Mouse (Mus musculus) inflammation-experienced regulatory T-cells (primary cell): ENCODE data around the gene Vmn1r9. TPM values are rescaled to one million over a fixed set of nuclear protein-coding genes. Genes with fewer than 3 reads are reported as not detected.

Experiments
- polyA plus RNA-seq, 2 experiments: library from polyadenylated mRNA; unstranded; fragments of 100-300 nt; shearing (Covaris generic); gene quantifications; one replicate each; pipeline ENCODE4 v1.2.1; 2017

The Vmn1r9 gene
- not detected for polyA plus RNA-seq

DNA sequence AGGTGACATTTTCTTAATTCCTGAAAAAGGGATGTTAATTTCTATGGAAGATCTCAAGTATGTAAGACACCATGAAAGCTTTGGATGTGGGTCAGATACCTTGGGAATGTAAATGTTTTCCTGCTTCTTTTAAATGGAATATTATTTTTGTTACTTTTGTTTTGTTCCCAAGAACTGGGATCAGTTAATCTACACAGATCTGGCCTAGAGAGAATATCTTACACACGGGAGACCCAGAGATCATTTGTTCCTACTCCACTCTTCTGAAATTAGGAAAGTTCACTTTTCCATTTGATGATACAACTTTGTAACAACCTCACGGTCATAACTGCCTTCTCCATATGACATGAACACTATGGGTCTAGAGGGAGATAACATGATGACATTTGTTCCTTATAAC lies at the start of gene Vmn1r9:
Vmn1r9 (plus strand) TSS at position 301 of the 400 bp plus-strand sequence.

DNA sequence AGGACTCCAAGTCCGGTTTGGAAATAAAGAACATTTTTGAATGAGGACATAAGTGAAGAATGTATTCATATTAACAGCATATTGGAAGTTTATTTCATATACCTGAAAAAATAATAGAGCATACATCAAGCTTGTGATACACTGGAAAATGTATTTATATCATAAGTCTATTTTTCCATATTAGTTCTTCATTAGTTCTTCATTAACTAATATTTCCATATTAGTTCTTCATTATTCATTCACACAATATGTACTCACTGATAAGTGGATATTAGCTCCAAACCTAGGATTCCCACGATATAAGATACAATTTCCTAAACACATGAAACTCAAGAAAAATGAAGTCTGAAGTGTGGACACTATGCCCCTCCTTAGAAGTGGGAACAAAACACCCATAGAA lies 41.4 kb upstream of the Vmn1r9 start, which contains the start of gene Vmn1r7:
Vmn1r7 (minus strand) TSS at position 101 of the 400 bp plus-strand sequence.

DNA sequence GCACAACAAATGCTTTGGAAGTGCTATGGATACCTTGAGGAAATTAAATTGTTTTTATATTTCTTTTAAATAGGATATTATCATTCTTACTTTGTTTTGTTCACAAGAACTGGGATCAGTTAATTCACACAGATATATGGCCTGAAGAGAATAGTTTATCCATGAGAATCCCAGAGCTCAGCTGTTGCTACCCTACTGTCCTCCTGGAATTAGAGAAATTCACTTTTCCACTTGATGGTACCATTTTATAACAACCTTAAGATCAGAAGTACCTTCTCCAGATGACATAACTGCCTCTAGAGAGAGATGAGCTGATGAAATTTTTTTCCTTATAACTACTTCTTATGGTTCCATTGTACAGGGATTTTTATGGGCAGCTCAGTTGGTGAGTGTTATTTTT lies 34.6 kb upstream of the Vmn1r9 start, which contains the start of gene Vmn1r8:
Vmn1r8 (plus strand) TSS at position 301 of the 400 bp plus-strand sequence.

DNA sequence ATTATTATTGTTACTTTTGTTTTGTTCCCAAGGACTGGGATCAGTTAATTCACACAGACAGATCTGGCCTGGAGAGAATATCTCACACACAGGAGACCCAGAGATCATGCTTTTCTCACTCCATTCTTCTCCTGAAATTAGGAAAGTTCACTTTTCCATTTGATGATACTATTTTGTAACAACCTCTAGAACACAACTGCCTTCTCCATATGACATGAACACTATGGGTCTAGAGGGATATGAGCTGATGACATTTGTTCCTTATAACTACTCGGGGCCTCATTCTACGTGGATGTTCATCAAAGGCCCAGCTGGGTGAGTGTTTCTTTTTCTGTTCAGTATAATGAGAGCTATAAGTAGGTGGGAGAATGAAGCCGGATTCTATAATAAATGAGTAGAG lies 42.6 kb downstream of the Vmn1r9 start, which contains the start of gene Vmn1r10:
Vmn1r10 (plus strand) TSS at position 301 of the 400 bp plus-strand sequence.

Other genes starting within 250 kb of the Vmn1r9 start
- gene Fkbp9, start 234.7 kb upstream of the Vmn1r9 start, polyA plus RNA-seq, result under 1 TPM; 0.31 to 0.46 TPM
- gene Nt5c3, start 142.9 kb upstream of the Vmn1r9 start, polyA plus RNA-seq, result 10 to 100 TPM; 80.5 to 80.7 TPM
- gene Vmn1r4, start 142.8 kb upstream of the Vmn1r9 start, polyA plus RNA-seq, result under 1 TPM; 0.07 to 0.22 TPM
- gene Vmn1r5, start 96.5 kb upstream of the Vmn1r9 start, polyA plus RNA-seq, result under 1 TPM; 0.08 to 0.32 TPM
- under 1 TPM in 1 of 2 experiments, not detected in 1; 0.42 TPM for gene Vmn1r6, start 69.5 kb upstream of the Vmn1r9 start, polyA plus RNA-seq
- not detected for gene Vmn1r7, start 41.5 kb upstream of the Vmn1r9 start, polyA plus RNA-seq
- gene Vmn1r8, start 34.5 kb upstream of the Vmn1r9 start, polyA plus RNA-seq, result under 1 TPM in 1 of 2 experiments, not detected in 1; 0.29 TPM
- not detected for gene Vmn1r10, start 42.7 kb downstream of the Vmn1r9 start, polyA plus RNA-seq
- under 1 TPM in 1 of 2 experiments, not detected in 1; 0.84 TPM for gene Vmn1r11, start 66.7 kb downstream of the Vmn1r9 start, polyA plus RNA-seq
- gene Vmn1r12, start 90.1 kb downstream of the Vmn1r9 start, polyA plus RNA-seq, result 1 to 10 TPM in 1 of 2 experiments, under 1 TPM in 1; 0.04 to 1.2 TPM
- gene Vmn1r13, start 136.5 kb downstream of the Vmn1r9 start, polyA plus RNA-seq, result 1 to 10 TPM in 1 of 2 experiments, under 1 TPM in 1; 0.58 to 1.4 TPM
- under 1 TPM in 1 of 2 experiments, not detected in 1; 0.02 TPM for gene Vmn1r14, start 164.9 kb downstream of the Vmn1r9 start, polyA plus RNA-seq
- not detected for gene Vmn1r15, start 191.2 kb downstream of the Vmn1r9 start, polyA plus RNA-seq